Mouse (Mus musculus) spleen, embryonic (tissue): ENCODE results near the gene Ccdc85b.

ENCODE experiments used
- CTCF ChIA-PET: fragments of 350-600 bp; sonication (Branson Sonifier 250); formaldehyde crosslinking; loops from one replicate; lab custom pipeline; 2022; lab: Charles Lee

The Ccdc85b gene

DNA sequence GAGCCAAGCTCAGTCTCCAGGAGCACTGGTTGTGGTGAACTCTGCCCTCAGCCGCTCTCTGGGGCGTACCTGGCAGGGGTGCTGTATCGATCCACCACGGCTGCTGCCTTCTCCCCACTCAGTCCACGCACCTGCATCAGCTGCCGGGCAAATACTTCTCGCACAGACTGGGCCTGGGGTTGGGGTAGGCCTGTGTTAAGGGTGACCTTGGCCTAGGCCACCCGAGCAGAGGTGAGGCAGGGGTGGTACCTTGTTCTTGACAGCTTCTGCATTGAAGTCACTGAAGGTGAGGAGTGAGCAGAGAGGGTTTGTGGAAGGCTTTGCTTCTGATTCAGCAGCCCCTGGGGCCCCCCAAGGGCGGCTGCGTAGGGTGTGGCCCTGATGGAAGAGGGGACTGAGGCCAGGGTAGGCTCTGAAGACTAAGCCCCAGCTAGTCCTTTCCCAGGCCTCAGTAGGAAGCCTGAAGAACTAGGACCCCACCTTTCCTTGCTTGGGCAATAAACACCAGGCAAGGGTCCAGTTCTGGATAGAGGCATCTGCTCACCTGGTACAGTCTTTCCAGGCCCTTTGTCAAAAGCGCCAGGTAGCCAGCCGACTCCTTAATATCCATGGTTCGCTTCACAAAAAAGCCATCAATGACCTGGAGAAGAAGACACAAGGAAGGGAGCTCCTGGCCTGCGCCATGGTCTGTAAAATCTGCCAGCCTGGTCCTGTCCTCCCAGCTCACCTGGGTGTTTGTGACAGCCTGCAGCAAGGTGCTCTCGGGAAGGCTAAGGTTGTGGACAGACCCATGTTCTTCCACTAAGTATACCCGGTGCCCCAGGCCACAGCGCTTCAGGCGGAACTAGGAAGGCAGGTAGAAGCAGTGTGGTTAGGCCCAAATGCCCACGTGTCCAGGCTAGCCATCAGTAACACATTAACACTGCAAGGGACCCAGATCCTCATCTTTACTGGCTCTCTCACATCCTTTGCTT, 26.0 kb upstream of the Ccdc85b start:
- CTCF ChIA-PET: no interaction called here

DNA sequence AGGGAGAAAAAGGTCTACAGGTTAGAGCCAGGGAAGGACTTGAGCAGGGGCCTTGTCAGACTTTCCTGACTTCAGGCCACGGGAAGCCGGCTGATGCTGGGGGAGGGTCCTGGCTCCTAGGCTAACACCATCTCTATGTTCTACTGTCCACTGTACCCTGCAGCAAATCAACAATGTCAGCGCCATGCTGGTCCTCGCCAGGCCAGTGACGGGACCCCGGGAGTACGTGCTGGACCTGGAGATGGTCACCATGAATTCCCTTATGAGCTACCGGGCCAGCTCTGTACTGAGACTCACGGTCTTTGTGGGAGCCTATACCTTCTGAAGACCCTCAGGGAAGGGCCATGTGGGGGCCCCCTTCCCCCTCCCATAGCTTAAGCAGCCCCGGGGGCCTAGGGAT, 23.7 kb upstream of the Ccdc85b start:
- CTCF ChIA-PET: no interaction called here

GRCm38 (mm10) chr19:5480016-5480415, 22.3 kb upstream of the Ccdc85b start:
- CTCF ChIA-PET: no interaction called here

- CTCF ChIA-PET: no interaction called here
Measured at GRCm38 (mm10) chr19:5477668-5478300, 20.1 kb upstream of the Ccdc85b start.

DNA sequence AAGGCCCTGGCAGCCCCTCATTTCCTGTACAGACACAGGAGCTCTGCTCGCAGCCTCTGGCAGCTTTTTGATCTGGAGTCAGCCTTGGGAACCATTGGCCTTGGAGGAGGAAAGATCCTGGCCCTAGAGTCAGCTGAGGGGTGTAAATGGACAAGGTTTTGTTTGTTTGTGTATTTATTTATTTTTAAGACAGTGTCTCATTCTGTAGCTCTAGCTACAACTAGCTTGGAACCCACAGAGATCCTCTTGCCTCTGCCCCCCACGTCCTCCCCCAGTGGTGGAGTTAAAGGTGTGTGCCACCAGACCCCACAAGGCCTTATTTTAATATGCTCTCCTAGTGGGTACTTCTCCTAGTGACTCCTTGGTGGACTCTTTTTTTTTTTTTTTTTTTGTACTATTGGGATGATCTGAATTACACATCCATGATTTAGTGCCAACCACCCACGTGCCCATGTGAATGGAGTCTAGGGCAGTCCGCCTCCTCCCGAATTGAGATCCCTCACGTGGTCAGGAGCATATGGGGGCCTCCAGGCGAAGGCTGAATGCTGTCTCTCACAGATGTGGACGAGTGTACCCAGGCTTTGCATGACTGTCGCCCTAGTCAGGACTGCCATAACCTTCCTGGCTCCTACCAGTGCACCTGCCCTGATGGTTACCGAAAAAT, 19.4 kb upstream of the Ccdc85b start:
- CTCF ChIA-PET: no interaction called here

- CTCF ChIA-PET: interaction anchor here (0.6 to 0.9 kb wide), 2 partner anchors 11 to 88 kb away, joined by 3 to 6 read pairs; no protein-coding TSS in a partner anchor
Measured at GRCm38 (mm10) chr19:5475069-5475714, 17.5 kb upstream of the Ccdc85b start.

GRCm38 (mm10) chr19:5474281-5475068, 16.8 kb upstream of the Ccdc85b start:
- CTCF ChIA-PET: interaction anchor here (1.6 kb wide), 1 partner anchor 13 kb away, joined by 4 read pairs; the partner anchor contains the start of gene Mus81

DNA sequence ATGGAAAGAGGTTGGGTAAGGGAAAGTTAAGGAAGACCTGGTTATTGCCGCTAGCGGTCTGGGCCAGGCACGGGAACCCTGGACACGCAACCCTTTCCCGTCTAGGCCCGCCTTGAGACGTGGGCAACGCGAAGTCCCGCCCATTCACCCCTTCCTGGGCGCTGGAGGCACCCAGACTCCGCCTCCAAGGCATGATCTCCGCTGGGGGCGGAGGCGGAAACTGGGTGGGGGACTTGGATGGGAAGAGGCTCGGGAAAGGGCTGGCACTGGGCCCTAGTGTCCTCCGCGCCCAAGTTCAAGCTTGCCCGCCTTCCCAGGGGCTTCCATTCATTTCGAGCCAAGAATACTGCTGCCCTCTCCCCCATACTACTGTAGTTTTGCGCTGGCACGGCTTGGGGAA, 16.0 kb upstream of the Ccdc85b start, which contains the start of gene Efemp2:
Gene Efemp2 (plus strand): TSS at position 235 of the 400 bp plus-strand sequence.
- CTCF ChIA-PET: interaction anchor here (1.6 kb wide), 1 partner anchor 14 kb away, joined by 4 read pairs; the partner anchor contains the start of gene Mus81

DNA sequence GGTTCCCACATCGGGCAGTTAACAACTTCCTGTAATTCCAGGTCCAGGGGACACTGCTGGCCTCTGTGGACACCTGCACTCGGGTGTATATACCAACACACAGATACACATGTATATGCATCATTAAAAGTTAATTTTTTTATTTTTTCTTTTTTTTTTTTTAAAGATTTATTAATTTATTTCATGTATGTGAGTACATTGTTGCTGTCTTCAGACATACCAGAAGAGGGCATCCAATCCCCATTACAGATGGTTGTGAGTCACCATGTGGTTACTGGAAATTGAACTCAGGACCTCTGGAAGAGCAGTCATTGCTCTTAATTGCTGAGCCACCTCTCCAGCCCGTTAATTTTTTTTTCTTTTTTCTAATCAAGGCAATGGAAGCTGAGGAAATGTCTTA, 15.2 kb upstream of the Ccdc85b start:
- CTCF ChIA-PET: interaction anchor here (1.6 kb wide), 1 partner anchor 15 kb away, joined by 4 read pairs; the partner anchor contains the start of gene Mus81

DNA sequence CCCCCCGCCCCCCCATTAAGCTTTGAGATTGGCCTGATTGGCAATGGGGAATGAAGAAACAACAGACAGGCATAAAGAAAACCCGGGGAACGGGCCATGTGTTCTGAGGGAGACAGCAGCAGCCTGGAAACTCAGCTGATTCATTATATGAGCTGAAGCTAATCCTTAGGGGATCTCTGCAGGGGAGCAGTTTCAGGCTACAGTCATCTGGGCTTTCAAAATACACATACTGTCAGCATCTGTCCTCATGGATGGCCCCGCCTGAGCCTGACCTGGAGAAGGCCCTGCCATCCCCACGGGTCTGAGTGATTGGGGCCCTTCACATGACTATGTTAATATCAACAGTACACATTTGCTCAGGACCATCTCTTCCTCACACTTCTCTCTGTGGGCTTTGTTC, 14.2 kb upstream of the Ccdc85b start:
- CTCF ChIA-PET: interaction anchor here (0.6 to 0.7 kb wide), 4 partner anchors 13 to 1187 kb away, joined by 3 to 8 read pairs (median 6); partner anchors contain the start of gene Fosl1

DNA sequence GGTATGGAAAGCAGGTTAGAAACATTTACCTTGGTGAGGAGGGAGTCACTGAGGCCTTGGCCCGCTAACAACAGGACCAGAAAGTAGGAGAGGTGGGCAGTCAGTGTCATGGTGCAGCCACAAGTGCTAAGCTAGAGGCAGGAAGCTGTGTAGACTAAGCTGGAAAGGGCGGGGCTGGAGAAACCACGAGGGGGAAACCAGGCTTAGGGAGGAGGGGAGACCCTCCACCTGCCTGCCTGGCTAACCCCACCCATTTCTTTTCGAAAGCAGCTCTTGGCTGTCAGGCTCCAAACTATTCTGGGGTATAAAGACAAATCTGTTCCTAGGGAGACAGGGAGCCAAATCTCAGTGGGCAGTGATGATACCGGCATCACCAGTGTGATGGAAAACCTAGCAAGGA, 10.7 kb upstream of the Ccdc85b start, which contains the start of gene Ctsw:
Gene Ctsw (minus strand): TSS at position 134 of the 400 bp plus-strand sequence.
- CTCF ChIA-PET: no interaction called here

DNA sequence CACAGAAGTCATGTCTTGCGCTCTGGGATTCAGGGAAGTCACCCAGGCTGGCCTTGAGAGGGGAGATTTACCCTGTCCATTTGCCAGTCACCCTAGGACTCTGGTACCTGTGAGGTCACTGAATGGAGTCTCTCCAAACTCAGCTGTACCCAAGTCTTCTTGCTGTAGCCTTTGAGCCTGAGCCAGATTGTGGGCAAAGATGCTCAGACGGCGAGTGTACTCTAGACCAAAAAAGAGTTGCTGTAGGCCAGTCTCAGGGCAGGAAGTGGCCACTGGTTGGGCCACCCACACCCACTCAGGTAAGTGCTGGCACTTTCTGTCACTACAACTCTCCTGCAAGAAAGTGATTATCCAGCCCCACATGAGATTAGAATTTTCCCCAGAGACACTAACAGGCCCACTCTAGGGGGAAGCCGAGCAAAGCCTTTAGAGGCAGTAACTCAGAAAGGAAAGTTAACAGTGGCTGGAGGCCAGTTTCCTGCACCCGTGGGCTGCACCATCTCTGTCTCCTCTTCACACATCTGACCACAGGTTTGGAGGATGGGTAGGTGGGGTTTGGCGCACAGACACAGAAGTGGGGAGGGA, 9.3 kb upstream of the Ccdc85b start:
- CTCF ChIA-PET: no interaction called here

DNA sequence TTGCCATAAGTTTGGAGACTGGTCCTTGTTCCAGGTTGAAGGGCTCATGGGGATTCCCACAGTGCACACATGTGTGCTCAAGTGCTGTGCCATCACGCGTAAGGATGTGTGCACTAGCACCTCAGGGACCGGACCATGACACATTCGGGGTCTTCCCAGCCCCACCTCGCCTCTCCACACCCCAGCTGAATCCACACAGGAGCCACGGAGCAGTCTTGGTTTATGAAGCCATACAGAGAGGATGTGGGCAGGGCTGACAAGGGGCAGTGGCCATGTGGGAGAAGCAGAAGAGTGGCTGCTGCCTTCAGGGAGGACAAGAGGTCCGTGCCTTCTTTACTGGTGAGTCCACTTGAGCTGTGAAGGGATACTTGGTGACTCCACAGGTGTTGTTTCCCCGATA, 7.3 kb upstream of the Ccdc85b start:
- CTCF ChIA-PET: interaction anchor here (1.0 kb wide), 2 partner anchors 22 to 171 kb away, joined by 4 to 5 read pairs; no protein-coding TSS in a partner anchor

GRCm38 (mm10) chr19:5463791-5464562, 6.3 kb upstream of the Ccdc85b start:
- CTCF ChIA-PET: interaction anchor here (1.0 to 1.5 kb wide), 4 partner anchors 11 to 170 kb away, joined by 3 to 5 read pairs (median 4); no protein-coding TSS in a partner anchor

GRCm38 (mm10) chr19:5463212-5463611, 5.5 kb upstream of the Ccdc85b start:
- CTCF ChIA-PET: interaction anchor here (1.0 to 1.5 kb wide), 2 partner anchors 12 to 30 kb away, joined by 3 to 4 read pairs; no protein-coding TSS in a partner anchor

- CTCF ChIA-PET: no interaction called here
Measured at GRCm38 (mm10) chr19:5461411-5461810, 3.7 kb upstream of the Ccdc85b start.

DNA sequence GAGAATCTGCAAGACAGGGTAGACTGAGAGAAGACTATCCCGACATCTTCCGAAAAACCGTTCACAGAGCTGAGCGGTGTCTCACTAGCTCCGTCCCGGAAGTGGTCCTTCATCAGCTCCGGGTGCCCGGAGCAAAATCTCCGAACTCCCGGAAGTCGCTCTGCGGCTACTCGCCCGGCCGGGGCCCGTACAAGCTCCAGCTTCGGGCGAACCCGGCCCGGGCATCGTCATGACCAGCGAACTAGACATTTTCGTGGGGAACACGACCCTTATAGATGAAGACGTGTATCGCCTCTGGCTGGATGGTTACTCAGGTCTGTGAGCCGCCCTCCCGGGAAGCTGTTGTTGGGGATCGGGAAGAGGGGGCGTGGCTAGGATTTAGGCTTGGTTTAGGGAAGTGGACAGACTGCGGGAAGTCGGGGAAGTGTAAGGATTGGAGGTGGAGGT, 2.8 kb upstream of the Ccdc85b start, which contains the start of gene Fibp:
Gene Fibp (plus strand): TSS at position 151 of the 447 bp plus-strand sequence.
- CTCF ChIA-PET: no interaction called here

DNA sequence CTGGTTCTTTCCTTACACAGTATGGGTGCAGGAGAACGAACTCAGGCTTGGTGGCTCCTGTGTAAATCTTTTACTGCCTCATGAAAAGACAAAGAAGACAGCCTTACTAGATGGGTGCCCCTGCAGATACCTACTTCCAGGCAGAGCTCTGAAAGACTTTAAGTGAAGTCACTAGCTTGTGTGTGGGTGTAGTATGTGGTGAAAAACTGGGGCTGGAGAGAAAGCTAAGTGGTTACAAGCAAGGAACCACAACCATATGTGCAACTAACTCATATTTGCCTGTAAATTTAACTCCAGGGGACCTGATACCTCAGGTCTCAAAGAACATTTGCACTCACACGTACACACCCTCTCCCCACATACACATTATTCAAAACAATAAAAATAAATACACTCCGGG, 2.2 kb upstream of the Ccdc85b start:
- CTCF ChIA-PET: no interaction called here
